Mouse (Mus musculus) intestine, embryonic 14.5 days (tissue): ENCODE measurements at regions not wholly inside any gene's neighbourhood (a gene's known extent, or its start where the extent isn't known, plus 50 kb on each side); places are given as distances from the start of the nearest gene placed in this dataset.

Experiments used
- ATAC-seq: fragments of 200-750 bp; cut with Nextera tagmentation; replicated peaks from 2 replicates; pipeline ENCODE4 v1.8.0; 2017; ENCODE audit warnings: low read depth, moderate number of reproducible peaks, moderate TSS enrichment, moderate library complexity; ENCODE audit not compliant: low FRiP score, low TSS enrichment
- DNase-seq: peaks from one replicate; pipeline ENCODE4 v3.0.0-alpha.2; 2018; ENCODE audit warnings: low spot score
- H3K27ac ChIP-seq: fragments of 300-500 bp; sonication (generic); 2 replicates; pipeline ENCODE4 v1.5.1; 2014; ENCODE audit warnings: low read depth, mild to moderate bottlenecking, control low read depth
- H3K27me3 ChIP-seq: fragments of 300-500 bp; sonication (generic); replicated peaks from 2 replicates; pipeline ENCODE4 v1.6.1; 2014; ENCODE audit warnings: low read length, control low read depth; ENCODE audit not compliant: control insufficient read depth, insufficient read depth
- H3K36me3 ChIP-seq: fragments of 300-500 bp; sonication (generic); 2 replicates; pipeline ENCODE4 v1.6.1; 2014; ENCODE audit warnings: low read length, control low read depth; ENCODE audit not compliant: control insufficient read depth, insufficient read depth
- H3K4me1 ChIP-seq: fragments of 300-500 bp; sonication (generic); replicated peaks from 2 replicates; pipeline ENCODE4 v1.6.1; 2014; ENCODE audit warnings: low read length, control low read depth, mixed read lengths; ENCODE audit not compliant: control insufficient read depth, insufficient read depth
- H3K4me2 ChIP-seq: fragments of 300-500 bp; sonication (generic); 2 replicates; pipeline ENCODE4 v1.6.1; 2014; ENCODE audit warnings: low read length
- H3K4me3 ChIP-seq: fragments of 300-500 bp; sonication (generic); 2 replicates; pipeline ENCODE4 v1.5.1; 2014; ENCODE audit warnings: low read depth, low read length, control low read depth, mixed read lengths
- H3K9ac ChIP-seq: fragments of 300-500 bp; sonication (generic); 2 replicates; pipeline ENCODE4 v1.6.1; 2014; ENCODE audit warnings: mild to moderate bottlenecking, low read length
- H3K9me3 ChIP-seq: fragments of 300-500 bp; sonication (generic); 2 replicates; pipeline ENCODE4 v1.6.1; 2016; ENCODE audit warnings: low read length, control low read depth; ENCODE audit not compliant: control insufficient read depth
- WGBS: fragments of 180-500 bp; shearing (Covaris S2); extraction: QIAGEN DNeasy Blood & Tissue Kit; methylation state at CpG from one replicate; pipeline ENCODE4 v1.1.7; 2014; 5-methylcytosine and 5-hydroxymethylcytosine counted together

- ATAC-seq (no peak), DNase-seq (no peak)
- Histone ChIP-seq H3K9me3 (no peaks in the 10 kb centered on the region), H3K4me3 (no peak overlapping the region), H3K9ac (no peak overlapping the region), H3K36me3 (no peaks in the 10 kb centered on the region), H3K27me3 (no peaks in the 10 kb centered on the region), H3K4me2 (no peak overlapping the region), H3K4me1 (peaks cover 3% of the 10 kb centered on the region; the same call in 1 of the 2 replicates), H3K27ac (no peak overlapping the region)
- 78% methylated on average over 6 of the region's 6 CpGs for WGBS
Observed at GRCm38 (mm10) chr4:81222034-81222433, 220.6 kb downstream of the Mpdz start.

GRCm38 (mm10) chr4:81222468-81223175 is 220.0 kb downstream of the Mpdz start:
- H3K27ac ChIP-seq, result no peak overlapping the region
- H3K4me2 ChIP-seq, result no peak overlapping the region
- peaks cover 3% of the 10 kb centered on the region; the same call in 1 of the 2 replicates for H3K4me1 ChIP-seq
- H3K4me3 ChIP-seq, result no peak overlapping the region
- 67% methylated on average over 5 of the region's 5 CpGs for WGBS
- H3K27me3 ChIP-seq, result no peaks in the 10 kb centered on the region
- ATAC-seq (no peak), DNase-seq (no peak)
- H3K9ac ChIP-seq, result no peak overlapping the region
- no peaks in the 10 kb centered on the region for H3K9me3 ChIP-seq
- H3K36me3 ChIP-seq, result no peaks in the 10 kb centered on the region
